Mouse (Mus musculus) heart, embryonic 11.5 days (tissue): ENCODE measurements around the gene Car9. TPM values are rescaled to one million over a fixed set of nuclear protein-coding genes. Genes with fewer than 3 reads are reported as not detected.
"Not testable (repeated sequence)": the region's sequence is repeated elsewhere in the genome, so short reads cannot be mapped to it uniquely, and the experiment has no call there.

ENCODE experiments used
- ATAC-seq: fragments of 200-750 bp; cut with Nextera tagmentation; replicated peaks from 2 replicates; pipeline ENCODE4 v1.8.0; 2017; ENCODE audit warnings: moderate library complexity; ENCODE audit not compliant: insufficient number of reproducible peaks, low FRiP score, low TSS enrichment
- H3K27ac ChIP-seq: fragments of 300-500 bp; sonication (generic); 2 replicates; pipeline ENCODE4 v1.5.1; 2014; ENCODE audit warnings: mild to moderate bottlenecking, low read depth, low read length
- H3K27me3 ChIP-seq: fragments of 300-500 bp; sonication (generic); 2 replicates; pipeline ENCODE4 v1.6.1; 2014; ENCODE audit warnings: mild to moderate bottlenecking, low read length, mixed read lengths; ENCODE audit not compliant: control insufficient read depth, insufficient read depth
- H3K36me3 ChIP-seq: fragments of 300-500 bp; sonication (generic); 2 replicates; pipeline ENCODE4 v1.6.1; 2014; ENCODE audit warnings: mild to moderate bottlenecking, low read length, moderate library complexity, mixed read lengths; ENCODE audit not compliant: control insufficient read depth, insufficient read depth
- H3K4me1 ChIP-seq: fragments of 300-500 bp; sonication (generic); 2 replicates; pipeline ENCODE4 v1.6.1; 2014; ENCODE audit warnings: low read length; ENCODE audit not compliant: control insufficient read depth, insufficient read depth
- H3K4me2 ChIP-seq: fragments of 300-500 bp; sonication (generic); 2 replicates; pipeline ENCODE4 v1.6.1; 2014; ENCODE audit warnings: mild to moderate bottlenecking, moderate library complexity
- H3K4me3 ChIP-seq: fragments of 300-500 bp; sonication (generic); 2 replicates; pipeline ENCODE4 v1.5.1; 2014; ENCODE audit warnings: low read depth, low read length
- H3K9ac ChIP-seq: fragments of 300-500 bp; sonication (generic); 2 replicates; pipeline ENCODE4 v1.6.1; 2014; ENCODE audit warnings: mild to moderate bottlenecking, low read depth, low read length, moderate library complexity
- H3K9me3 ChIP-seq: fragments of 300-500 bp; sonication (generic); replicated peaks from 2 replicates; pipeline ENCODE4 v1.6.1; 2016; ENCODE audit warnings: low read length; ENCODE audit not compliant: control insufficient read depth
- WGBS: fragments of 180-500 bp; shearing (Covaris S2); extraction: QIAGEN DNeasy Blood & Tissue Kit; methylation state at CpG from one replicate; pipeline ENCODE4 v1.1.7; 2014; ENCODE audit not compliant: insufficient replicate concordance; 5-methylcytosine and 5-hydroxymethylcytosine counted together
- polyA plus RNA-seq: library from polyadenylated mRNA; unstranded; fragments of >200 nt; fragmentation: Nextera tagmentation; extraction: Ambion mirVana; gene quantifications from 2 replicates; pipeline ENCODE4 v1.2.1, GENCODE M21; 2014

The Car9 gene
- polyA plus RNA-seq, 1 experiment from 2014 or later: 1.7 TPM

- Histone ChIP-seq H3K9me3 (no peaks in the 10 kb centered on the region), H3K27me3 (no peaks in the 10 kb centered on the region), H3K4me2 (peak overlapping the region; percentile 65), H3K27ac (no peak overlapping the region), H3K4me3 (peak overlapping the region; percentile 37), H3K36me3 (no peaks in the 10 kb centered on the region), H3K4me1 (peaks cover 3% of the 10 kb centered on the region; the same call in 1 of the 2 replicates), H3K9ac (peak overlapping the region; percentile 44)
- 18% methylated on average over 11 of the region's 11 CpGs for WGBS
- peak; percentile 86 for ATAC-seq
Measured at GRCm38 (mm10) chr4:43477857-43478533, 28.8 kb upstream of the Car9 start.

GRCm38 (mm10) chr4:43478534-43478858 lies 28.3 kb upstream of the Car9 start:
- Histone ChIP-seq H3K4me1 (peaks cover 3% of the 10 kb centered on the region; the same call in 1 of the 2 replicates), H3K4me2 (peak overlapping the region; percentile 65), H3K9me3 (no peaks in the 10 kb centered on the region), H3K9ac (peak overlapping the region; percentile 44), H3K4me3 (peak overlapping the region; percentile 37), H3K36me3 (no peaks in the 10 kb centered on the region), H3K27me3 (no peaks in the 10 kb centered on the region), H3K27ac (no peak overlapping the region)
- ATAC-seq: no peak; the same call in 1 of the 2 replicates
- WGBS: 53% methylated on average over 8 of the region's 8 CpGs

GRCm38 (mm10) chr4:43478906-43479832 lies 27.6 kb upstream of the Car9 start:
- no peak overlapping the region for H3K4me3 ChIP-seq
- no peaks in the 10 kb centered on the region for H3K9me3 ChIP-seq
- H3K27ac ChIP-seq: no peak overlapping the region
- WGBS: 39% methylated on average over 24 of the region's 24 CpGs
- peak overlapping the region; percentile 44 for H3K4me2 ChIP-seq
- no peaks in the 10 kb centered on the region for H3K27me3 ChIP-seq
- no peaks in the 10 kb centered on the region for H3K36me3 ChIP-seq
- peaks cover 3% of the 10 kb centered on the region; the same call in 1 of the 2 replicates for H3K4me1 ChIP-seq
- ATAC-seq: no peak
- H3K9ac ChIP-seq: peak overlapping the region; percentile 54; the same call in 1 of the 2 replicates

GRCm38 (mm10) chr4:43480985-43481384 lies 25.8 kb upstream of the Car9 start:
- ATAC-seq: no peak
- Histone ChIP-seq H3K4me3 (no peak overlapping the region), H3K36me3 (no peaks in the 10 kb centered on the region), H3K9me3 (no peaks in the 10 kb centered on the region), H3K4me2 (no peak overlapping the region), H3K27ac (no peak overlapping the region), H3K9ac (no peak overlapping the region), H3K4me1 (peaks cover 3% of the 10 kb centered on the region; the same call in 1 of the 2 replicates), H3K27me3 (no peaks in the 10 kb centered on the region)
- 79% methylated on average over 5 of the region's 5 CpGs for WGBS

GRCm38 (mm10) chr4:43481894-43482456 lies 24.8 kb upstream of the Car9 start:
- Histone ChIP-seq H3K4me3 (no peak overlapping the region), H3K4me2 (no peak overlapping the region), H3K27me3 (no peaks in the 10 kb centered on the region), H3K9ac (no peak overlapping the region), H3K27ac (no peak overlapping the region), H3K36me3 (no peaks in the 10 kb centered on the region), H3K9me3 (no peaks in the 10 kb centered on the region), H3K4me1 (peaks cover 3% of the 10 kb centered on the region; the same call in 1 of the 2 replicates)
- 66% methylated on average over 7 of the region's 7 CpGs for WGBS
- ATAC-seq: no peak

GRCm38 (mm10) chr4:43482591-43482990 lies 24.2 kb upstream of the Car9 start:
- no peak overlapping the region for H3K9ac ChIP-seq
- no peak for ATAC-seq
- no peaks in the 10 kb centered on the region for H3K9me3 ChIP-seq
- H3K27ac ChIP-seq: no peak overlapping the region
- H3K4me3 ChIP-seq: no peak overlapping the region
- 63% methylated on average over 10 of the region's 10 CpGs for WGBS
- H3K4me2 ChIP-seq: no peak overlapping the region
- peaks cover 3% of the 10 kb centered on the region; the same call in 1 of the 2 replicates for H3K4me1 ChIP-seq
- no peaks in the 10 kb centered on the region for H3K27me3 ChIP-seq
- no peaks in the 10 kb centered on the region for H3K36me3 ChIP-seq

GRCm38 (mm10) chr4:43483535-43484091 lies 23.2 kb upstream of the Car9 start, which contains the start of gene Sit1:
TSS of gene Sit1 (minus strand) at chr4:43483734.
- no peaks in the 10 kb centered on the region for H3K27me3 ChIP-seq
- H3K4me1 ChIP-seq: peaks cover under 1% of the 10 kb centered on the region; the same call in 1 of the 2 replicates
- no peaks in the 10 kb centered on the region for H3K36me3 ChIP-seq
- no peak within 1 kb of the TSS for H3K27ac ChIP-seq
- ATAC-seq: no peak
- H3K9me3 ChIP-seq: no peaks in the 10 kb centered on the region
- no peak within 1 kb of the TSS for H3K4me3 ChIP-seq
- H3K4me2 ChIP-seq: no peak within 1 kb of the TSS
- WGBS: 45% methylated on average over 12 of the region's 12 CpGs
- no peak within 1 kb of the TSS for H3K9ac ChIP-seq

- H3K36me3 ChIP-seq, H3K27ac ChIP-seq, ATAC-seq, H3K9me3 ChIP-seq, H3K4me2 ChIP-seq, H3K27me3 ChIP-seq, H3K9ac ChIP-seq, H3K4me3 ChIP-seq, H3K4me1 ChIP-seq: not testable (repeated sequence)
- WGBS: 77% methylated on average over 5 of the region's 5 CpGs
Measured at GRCm38 (mm10) chr4:43485666-43486065, 21.1 kb upstream of the Car9 start.
